Mouse (Mus musculus) lung, embryonic 14.5 days (tissue): ENCODE results near the gene Dab1. TPM values are rescaled to one million over a fixed set of nuclear protein-coding genes. Genes with fewer than 3 reads are reported as not detected.
A peak's percentile ranks its signal among the peaks of the same experiment; 100 is the strongest.

Experiments used
- ATAC-seq: fragments of 200-750 bp; cut with Nextera tagmentation; 2 replicates; pipeline ENCODE4 v1.8.0; 2017; ENCODE audit warnings: mild to moderate bottlenecking, moderate TSS enrichment, moderate library complexity; ENCODE audit not compliant: insufficient read depth
- DNase-seq: peaks from one replicate; pipeline ENCODE4 v3.0.0-alpha.2; 2015
- H3K27ac ChIP-seq: fragments of 300-500 bp; sonication (generic); 2 replicates; pipeline ENCODE4 v1.5.1; 2014; ENCODE audit warnings: low read depth, mild to moderate bottlenecking, moderate library complexity
- H3K27me3 ChIP-seq: fragments of 300-500 bp; sonication (generic); 2 replicates; pipeline ENCODE4 v1.6.1; 2014; ENCODE audit warnings: low read length, control low read depth; ENCODE audit not compliant: insufficient read depth
- H3K36me3 ChIP-seq: fragments of 300-500 bp; sonication (generic); 2 replicates; pipeline ENCODE4 v1.6.1; 2014; ENCODE audit warnings: control low read depth; ENCODE audit not compliant: insufficient read depth
- H3K4me1 ChIP-seq: fragments of 300-500 bp; sonication (generic); 2 replicates; pipeline ENCODE4 v1.6.1; 2014; ENCODE audit warnings: antibody characterized with exemption, control low read depth; ENCODE audit not compliant: insufficient read depth
- H3K4me2 ChIP-seq: fragments of 300-500 bp; sonication (generic); 2 replicates; pipeline ENCODE4 v1.6.1; 2014; ENCODE audit warnings: mild to moderate bottlenecking
- H3K4me3 ChIP-seq: fragments of 300-500 bp; sonication (generic); 2 replicates; pipeline ENCODE4 v1.5.1; 2014; ENCODE audit warnings: low read depth, low read length
- H3K9ac ChIP-seq: fragments of 300-500 bp; sonication (generic); 2 replicates; pipeline ENCODE4 v1.6.1; 2014
- H3K9me3 ChIP-seq: fragments of 300-500 bp; sonication (generic); 2 replicates; pipeline ENCODE4 v1.6.1; 2016; ENCODE audit warnings: low read depth, low read length, control low read depth
- CTCF ChIP-seq: IDR thresholded peaks from 2 replicates; pipeline ENCODE4 v1.5.1; 2016; ENCODE audit warnings: antibody characterized with exemption, low read depth
- WGBS: fragments of 180-500 bp; shearing (Covaris S2); extraction: QIAGEN DNeasy Blood & Tissue Kit; methylation state at CpG from one replicate; pipeline ENCODE4 v1.1.7; 2014; 5-methylcytosine and 5-hydroxymethylcytosine counted together
- polyA plus RNA-seq: library from polyadenylated mRNA; unstranded; fragments of >200 nt; fragmentation: Nextera tagmentation; extraction: Ambion mirVana; gene quantifications from 2 replicates; pipeline ENCODE4 v1.2.1, GENCODE M21; 2014

The Dab1 gene
- polyA plus RNA-seq, 1 experiment from 2014 or later, result 4.4 TPM

DNA sequence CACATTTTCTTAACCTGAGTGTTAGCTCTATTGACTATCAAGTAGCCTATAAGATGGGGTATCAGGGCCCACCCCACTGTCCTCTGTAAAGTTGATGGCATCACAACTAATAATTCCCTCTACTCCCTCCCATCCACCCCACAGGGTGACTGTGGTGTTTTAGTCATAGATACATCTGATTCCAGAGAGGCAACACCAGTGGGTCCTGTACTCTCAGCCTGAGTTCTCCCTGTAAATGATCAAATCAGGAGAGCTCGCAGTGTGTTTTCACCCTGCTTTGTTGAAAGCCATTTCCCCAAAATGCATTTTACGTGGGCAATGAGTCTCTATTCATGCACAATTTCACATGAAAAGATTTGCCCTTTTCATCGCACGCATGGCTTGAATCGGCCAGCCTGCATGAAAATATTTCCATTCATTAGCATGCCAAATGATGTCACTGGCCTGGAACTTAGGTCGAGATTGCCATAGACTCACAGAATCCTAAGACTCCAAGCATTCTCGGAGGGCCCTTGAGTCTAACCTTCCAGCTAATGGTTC lies 454.8 kb downstream of the Dab1 start:
- Histone ChIP-seq H3K4me1 (no peaks in the 10 kb centered on the region), H3K27me3 (no peaks in the 10 kb centered on the region), H3K36me3 (no peaks in the 10 kb centered on the region), H3K9ac (no peak overlapping the region), H3K4me2 (no peak overlapping the region), H3K9me3 (no peaks in the 10 kb centered on the region), H3K4me3 (no peak overlapping the region), H3K27ac (no peak overlapping the region)
- DNase-seq (peak; percentile 10), ATAC-seq (no peak)
- 79% methylated on average over 7 of the region's 7 CpGs for WGBS
- TF ChIP-seq CTCF, result no peak

DNA sequence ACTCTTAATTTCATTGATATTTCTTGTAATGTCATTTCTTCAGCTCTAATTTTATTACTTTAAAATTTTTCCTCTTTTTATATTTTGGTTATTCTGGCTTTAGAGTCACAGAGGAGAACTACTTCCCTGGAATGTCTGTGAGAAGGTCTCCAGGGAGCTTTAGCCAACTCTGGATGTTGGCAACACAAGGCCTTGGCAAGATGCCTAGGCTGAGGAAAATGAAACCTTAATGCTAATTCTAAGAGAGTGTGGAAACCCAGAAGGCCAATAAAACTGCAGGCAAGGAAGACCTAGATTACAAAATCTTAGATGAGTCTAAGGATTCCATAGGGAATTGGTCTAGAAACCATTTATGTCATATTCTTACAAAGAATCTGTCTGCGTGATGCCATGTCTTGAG lies 458.6 kb downstream of the Dab1 start:
- ATAC-seq, result no peak
- Histone ChIP-seq H3K4me2 (no peak overlapping the region), H3K4me3 (no peak overlapping the region), H3K4me1 (no peaks in the 10 kb centered on the region), H3K27me3 (no peaks in the 10 kb centered on the region), H3K9me3 (no peaks in the 10 kb centered on the region), H3K27ac (no peak overlapping the region), H3K9ac (no peak overlapping the region), H3K36me3 (no peaks in the 10 kb centered on the region)
- peak; percentile 69 for DNase-seq
- WGBS, result 59% methylated on average over 1 of the region's 1 CpGs
- TF ChIP-seq CTCF, result no peak

DNA sequence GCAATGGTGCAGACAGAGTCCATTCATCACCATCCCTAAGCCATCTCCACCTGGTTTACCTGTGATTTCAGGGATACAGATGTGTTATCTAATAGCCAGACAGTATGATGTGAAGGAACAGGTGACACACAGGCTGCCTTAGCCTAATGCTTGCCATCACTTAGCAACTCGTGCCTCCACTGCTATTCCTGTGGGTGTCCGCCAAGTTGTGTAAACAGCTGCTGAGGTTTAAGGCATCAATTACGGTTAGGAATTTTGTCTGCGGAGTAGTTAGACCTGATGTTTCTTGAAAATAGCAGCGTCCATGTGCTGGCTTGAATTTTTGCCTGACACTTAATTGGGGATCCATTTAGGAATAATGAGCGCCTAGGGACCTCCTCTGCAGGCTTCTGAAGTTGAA lies 487.1 kb downstream of the Dab1 start:
- ATAC-seq (no peak), DNase-seq (no peak)
- Histone ChIP-seq H3K4me3 (no peak overlapping the region), H3K36me3 (no peaks in the 10 kb centered on the region), H3K9ac (no peak overlapping the region), H3K4me2 (no peak overlapping the region), H3K4me1 (no peaks in the 10 kb centered on the region), H3K27me3 (no peaks in the 10 kb centered on the region), H3K9me3 (no peaks in the 10 kb centered on the region), H3K27ac (no peak overlapping the region)
- TF ChIP-seq CTCF, result no peak
- 23% methylated on average over 6 of the region's 6 CpGs for WGBS

DNA sequence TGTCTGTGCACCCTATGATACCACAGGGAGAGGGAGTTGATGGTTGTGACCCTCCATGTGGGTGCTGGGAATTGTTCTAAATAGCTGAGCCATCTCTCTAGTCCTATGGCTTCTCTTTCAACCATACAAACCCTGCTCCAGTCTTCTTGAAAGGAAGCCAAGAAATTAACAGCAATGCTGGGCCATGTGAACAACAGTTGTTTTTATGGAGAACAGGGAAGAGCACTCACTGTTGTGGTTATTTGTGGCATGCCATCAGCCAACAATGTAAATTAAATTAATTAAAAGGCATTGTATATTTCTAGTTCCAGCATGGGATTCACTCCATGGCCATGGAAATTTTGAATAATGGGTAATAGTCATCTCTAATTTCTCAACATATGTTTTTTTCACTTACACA lies 492.5 kb downstream of the Dab1 start:
- DNase-seq (no peak), ATAC-seq (no peak)
- TF ChIP-seq CTCF, result no peak
- no peaks in the 10 kb centered on the region for H3K36me3 ChIP-seq
- no peak overlapping the region for H3K4me3 ChIP-seq
- no peak overlapping the region for H3K27ac ChIP-seq
- H3K4me2 ChIP-seq, result no peak overlapping the region
- H3K27me3 ChIP-seq, result no peaks in the 10 kb centered on the region
- no peak overlapping the region for H3K9ac ChIP-seq
- no peaks in the 10 kb centered on the region for H3K9me3 ChIP-seq
- no peaks in the 10 kb centered on the region for H3K4me1 ChIP-seq

DNA sequence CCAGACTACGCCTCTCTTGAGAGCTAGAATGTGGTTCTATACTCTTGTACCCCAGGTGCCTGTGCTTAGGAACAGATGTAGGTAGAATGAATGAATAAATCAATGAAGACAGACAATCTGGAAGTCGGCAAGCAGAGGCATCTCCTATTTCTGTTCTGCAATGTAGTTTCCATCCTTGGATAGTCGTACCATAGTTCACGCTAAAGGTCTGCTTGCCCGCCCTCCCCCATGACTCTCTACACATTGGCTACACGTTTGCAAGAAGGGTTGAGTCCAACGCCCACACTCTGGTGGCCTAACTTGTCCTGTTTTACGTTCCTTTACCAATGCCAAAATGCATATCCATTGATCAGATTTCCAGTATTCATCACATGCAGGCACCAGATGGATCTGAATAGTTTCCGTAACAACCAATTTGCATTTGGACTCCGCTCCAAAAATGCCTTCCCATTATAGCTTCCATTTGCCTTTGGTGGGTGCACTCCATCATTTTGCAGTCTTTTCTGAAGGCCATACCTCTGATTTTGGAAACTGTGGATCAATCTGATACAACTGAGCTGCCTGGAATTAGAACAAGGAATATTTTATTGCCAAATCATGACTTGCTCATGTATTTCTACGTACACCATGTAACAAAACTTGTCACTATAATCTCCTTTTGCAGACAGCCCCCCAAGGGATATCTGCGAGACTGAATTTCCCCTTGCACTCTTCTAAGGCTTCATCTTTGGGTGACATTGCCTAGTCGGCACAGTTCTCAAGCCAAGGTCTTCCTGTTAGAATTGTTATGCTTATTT lies 494.2 kb downstream of the Dab1 start:
- no peak for TF ChIP-seq CTCF
- H3K27ac ChIP-seq, result no peak overlapping the region
- H3K4me1 ChIP-seq, result no peaks in the 10 kb centered on the region
- H3K4me2 ChIP-seq, result no peak overlapping the region
- no peaks in the 10 kb centered on the region for H3K36me3 ChIP-seq
- H3K9me3 ChIP-seq, result no peaks in the 10 kb centered on the region
- H3K4me3 ChIP-seq, result no peak overlapping the region
- ATAC-seq (no peak), DNase-seq (no peak)
- no peaks in the 10 kb centered on the region for H3K27me3 ChIP-seq
- H3K9ac ChIP-seq, result no peak overlapping the region
- 89% methylated on average over 13 of the region's 13 CpGs for WGBS

DNA sequence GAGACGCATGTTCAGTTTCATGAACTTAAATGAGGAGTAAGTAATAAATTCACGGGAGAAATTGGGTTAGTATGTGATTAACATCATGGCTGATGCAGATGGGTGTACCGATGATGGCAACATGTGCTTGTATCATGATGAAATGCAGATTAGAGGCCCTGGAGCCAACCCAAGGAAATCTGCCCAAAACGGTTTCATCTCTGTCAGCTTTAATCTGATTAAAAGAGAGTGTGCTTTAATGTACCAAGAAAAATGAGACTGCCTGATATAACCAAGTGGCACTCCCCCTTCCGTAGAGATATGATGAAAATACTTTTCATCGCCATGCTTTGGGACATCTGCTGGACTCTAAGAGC lies 494.8 kb downstream of the Dab1 start:
- no peak for ATAC-seq
- H3K9ac ChIP-seq, result no peak overlapping the region
- WGBS, result 78% methylated on average over 6 of the region's 6 CpGs
- H3K4me2 ChIP-seq, result no peak overlapping the region
- H3K36me3 ChIP-seq, result no peaks in the 10 kb centered on the region
- no peaks in the 10 kb centered on the region for H3K27me3 ChIP-seq
- no peak overlapping the region for H3K4me3 ChIP-seq
- TF ChIP-seq CTCF, result no peak
- no peaks in the 10 kb centered on the region for H3K4me1 ChIP-seq
- DNase-seq, result no peak
- no peak overlapping the region for H3K27ac ChIP-seq
- no peaks in the 10 kb centered on the region for H3K9me3 ChIP-seq

DNA sequence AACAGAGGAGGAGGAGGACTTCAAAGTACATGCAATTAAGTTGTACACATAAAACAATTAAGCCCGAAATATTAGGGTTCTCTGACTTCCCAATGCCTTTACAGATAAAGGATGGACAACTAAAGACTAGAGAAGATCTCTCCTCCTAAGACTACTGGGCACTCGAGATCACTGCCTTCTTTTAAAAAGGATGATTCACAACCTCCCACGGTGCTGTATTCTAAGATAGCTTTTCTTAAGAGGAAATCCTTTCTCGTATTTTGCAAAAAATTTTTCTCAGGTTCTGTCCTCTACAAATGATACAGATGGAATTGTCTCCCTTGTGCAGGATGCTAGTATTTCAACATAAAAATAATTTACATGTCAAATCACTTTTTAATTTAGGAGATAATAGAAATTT lies 500.9 kb downstream of the Dab1 start:
- Histone ChIP-seq H3K36me3 (no peaks in the 10 kb centered on the region), H3K4me1 (no peaks in the 10 kb centered on the region), H3K27ac (no peak overlapping the region), H3K4me2 (no peak overlapping the region), H3K9me3 (no peaks in the 10 kb centered on the region), H3K4me3 (no peak overlapping the region), H3K27me3 (no peaks in the 10 kb centered on the region), H3K9ac (no peak overlapping the region)
- no peak for ATAC-seq
- DNase-seq, result no peak
- WGBS, result 79% methylated on average over 4 of the region's 4 CpGs
- TF ChIP-seq CTCF, result no peak

DNA sequence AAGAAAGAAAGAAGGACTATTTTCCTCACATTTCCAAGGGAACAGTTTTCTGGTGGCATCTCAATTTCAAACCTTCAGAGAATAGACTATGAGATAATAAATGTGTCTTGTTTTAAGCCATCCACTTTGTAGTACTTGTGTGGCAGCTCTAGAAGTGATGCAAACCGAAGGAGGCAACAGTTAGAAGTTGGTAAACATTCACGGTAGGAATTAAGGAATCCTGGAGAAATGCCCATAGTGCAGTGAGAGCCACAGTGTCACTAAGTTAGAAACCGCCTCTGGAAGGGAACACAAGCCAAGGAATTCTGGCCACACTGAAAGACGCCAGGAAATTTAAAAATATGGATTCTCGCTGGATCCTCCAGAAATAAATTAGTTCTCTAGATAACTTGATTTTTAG lies 502.8 kb downstream of the Dab1 start:
- no peak for TF ChIP-seq CTCF
- no peak overlapping the region for H3K9ac ChIP-seq
- H3K36me3 ChIP-seq, result no peaks in the 10 kb centered on the region
- no peak overlapping the region for H3K4me3 ChIP-seq
- H3K4me2 ChIP-seq, result no peak overlapping the region
- 64% methylated on average over 5 of the region's 5 CpGs for WGBS
- no peak overlapping the region for H3K27ac ChIP-seq
- ATAC-seq (no peak), DNase-seq (peak; percentile 51)
- no peaks in the 10 kb centered on the region for H3K9me3 ChIP-seq
- H3K27me3 ChIP-seq, result no peaks in the 10 kb centered on the region
- H3K4me1 ChIP-seq, result no peaks in the 10 kb centered on the region
